Mouse (Mus musculus) right cerebral cortex, postnatal 10 days (tissue): ENCODE results near the gene Ctnna3.

ENCODE experiments used
- DNase-seq, 2 experiments: peaks; one replicate each; pipeline ENCODE4 v3.0.0; 2021; ENCODE audit warnings: low spot score in 2 of 2

Gene Ctnna3

DNA sequence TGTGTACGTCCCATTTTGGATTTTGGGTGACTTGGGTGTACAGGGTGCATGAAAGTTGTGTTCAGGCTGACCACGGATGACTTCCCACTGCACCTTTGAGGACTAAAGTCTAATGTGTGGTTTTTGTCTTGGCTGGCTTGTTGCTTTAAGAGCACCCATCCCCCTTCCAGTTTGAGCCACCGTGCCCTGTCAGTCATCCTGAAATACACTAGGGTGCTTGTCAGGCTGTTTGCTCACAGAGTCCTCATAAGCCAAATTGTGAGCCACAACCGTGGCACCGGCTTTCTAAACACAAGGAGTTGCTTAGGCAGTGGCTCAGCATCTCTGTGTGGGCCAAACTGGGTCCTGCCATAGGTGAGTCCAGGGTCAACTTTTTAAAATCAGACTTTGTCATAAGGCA lies 50.2 kb downstream of the Ctnna3 start:
- DNase-seq: no peak

DNA sequence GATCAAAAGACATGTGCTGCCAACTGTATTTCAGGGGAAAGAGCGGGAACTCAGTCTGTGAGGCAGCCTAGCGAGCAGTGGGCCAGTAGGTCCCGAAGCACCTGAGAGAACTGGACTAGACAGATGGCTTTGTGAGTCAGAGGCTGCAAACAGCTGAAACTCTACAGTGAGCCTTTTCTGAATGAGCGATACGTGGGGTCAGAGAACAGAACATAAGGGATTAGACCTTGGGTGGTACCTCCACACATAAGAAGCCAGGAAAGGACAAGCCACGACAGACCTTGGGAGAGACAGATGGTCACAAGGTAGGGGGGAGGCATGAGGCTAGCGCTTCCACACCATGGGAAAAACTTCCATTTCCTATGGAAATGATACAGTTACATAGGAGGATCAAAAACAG lies 58.4 kb downstream of the Ctnna3 start:
- DNase-seq: no peak

DNA sequence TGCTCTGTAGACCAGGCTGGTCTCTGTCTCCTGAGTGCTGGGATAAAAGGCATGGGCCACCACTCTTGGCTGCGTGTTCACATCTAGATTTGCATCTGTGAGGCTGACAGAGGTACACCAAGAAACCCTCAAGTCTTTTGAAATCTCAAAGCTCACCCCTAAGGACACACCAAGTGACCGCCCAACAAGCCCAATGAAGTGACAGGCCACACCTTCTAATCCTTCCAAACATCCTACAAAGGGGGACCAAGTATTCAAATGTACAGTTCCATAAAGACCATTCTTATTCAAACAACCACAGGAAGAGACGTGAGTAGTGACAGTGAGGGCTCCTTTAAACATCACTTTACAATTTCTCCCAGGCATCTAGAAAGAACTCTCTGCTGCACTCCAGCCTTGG lies 94.1 kb downstream of the Ctnna3 start:
- no peak for DNase-seq

DNA sequence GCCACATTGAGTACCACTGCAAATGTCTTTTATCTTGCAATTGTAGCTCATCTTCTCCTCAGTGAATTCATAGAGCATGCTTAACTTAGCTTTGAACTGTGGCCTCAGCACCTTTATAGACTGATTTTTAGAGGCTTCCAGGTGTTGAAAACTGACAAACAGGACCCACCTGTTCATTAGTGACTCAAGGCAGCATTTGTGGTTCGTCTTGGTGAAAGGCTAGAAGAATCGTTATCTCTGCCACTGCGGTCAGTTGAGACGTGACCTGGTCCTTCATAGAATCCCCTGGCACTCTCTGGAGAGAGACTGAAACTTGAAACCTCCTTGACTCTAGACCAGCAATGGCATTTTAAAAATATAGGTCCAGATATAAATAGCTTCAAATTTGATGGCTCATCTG lies 96.1 kb downstream of the Ctnna3 start:
- DNase-seq: no peak

DNA sequence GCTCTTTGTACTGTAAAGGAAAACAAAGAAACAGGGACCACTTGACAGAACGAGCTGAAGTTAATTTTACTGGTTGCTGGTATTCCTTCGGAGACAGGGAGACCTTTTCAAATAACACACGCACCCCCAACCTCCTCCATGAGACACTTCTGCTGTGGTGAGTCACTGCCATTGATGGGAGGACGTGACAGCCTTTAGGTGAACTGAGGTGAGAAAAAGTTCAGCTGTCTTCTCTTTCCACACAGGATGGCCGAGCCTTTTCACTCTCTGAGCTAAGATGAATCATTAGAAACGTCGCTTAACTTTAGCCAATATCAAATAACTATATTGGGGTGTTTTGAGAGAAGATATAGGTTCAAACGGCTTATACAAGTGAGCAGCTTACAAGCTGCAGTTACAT lies 102.5 kb downstream of the Ctnna3 start:
- no peak for DNase-seq

DNA sequence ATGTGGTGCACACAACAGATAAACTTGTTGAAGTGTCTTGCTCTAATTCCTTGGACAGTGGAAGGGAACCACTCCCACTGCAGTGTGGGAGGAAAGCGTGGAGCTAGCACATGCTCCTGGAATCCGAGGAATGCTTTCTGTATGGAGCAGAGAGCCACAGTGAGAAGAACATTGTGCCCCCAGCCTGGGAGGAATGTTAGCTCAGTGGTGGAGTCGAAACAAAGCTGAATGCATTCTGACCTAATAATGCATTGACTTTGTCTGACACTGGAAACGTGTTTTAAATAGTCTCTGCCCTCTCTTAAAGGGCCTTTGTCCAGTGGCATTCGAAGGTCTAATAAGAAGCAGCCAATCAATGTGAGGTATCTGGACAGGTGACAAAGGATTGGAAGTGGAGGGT lies 111.9 kb downstream of the Ctnna3 start:
- DNase-seq: no peak

DNA sequence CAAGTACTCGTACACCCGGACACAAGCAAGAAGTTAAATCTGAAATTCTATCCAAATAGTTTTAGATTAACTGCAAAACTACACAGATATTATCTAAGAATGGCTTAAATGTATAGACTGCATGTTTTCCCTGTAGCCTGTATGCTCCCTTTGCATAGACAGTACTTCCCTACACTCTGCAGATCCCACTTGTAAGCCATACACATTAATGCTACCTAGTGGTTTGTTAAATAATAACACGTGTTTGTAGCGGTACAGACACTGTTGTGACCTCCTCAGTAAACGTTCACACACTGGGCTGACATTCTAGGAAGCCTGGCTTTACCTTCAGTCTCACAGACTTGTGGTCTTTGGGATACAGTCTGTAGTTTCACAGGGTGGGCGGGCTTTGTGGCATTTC lies 112.6 kb downstream of the Ctnna3 start:
- no peak for DNase-seq

DNA sequence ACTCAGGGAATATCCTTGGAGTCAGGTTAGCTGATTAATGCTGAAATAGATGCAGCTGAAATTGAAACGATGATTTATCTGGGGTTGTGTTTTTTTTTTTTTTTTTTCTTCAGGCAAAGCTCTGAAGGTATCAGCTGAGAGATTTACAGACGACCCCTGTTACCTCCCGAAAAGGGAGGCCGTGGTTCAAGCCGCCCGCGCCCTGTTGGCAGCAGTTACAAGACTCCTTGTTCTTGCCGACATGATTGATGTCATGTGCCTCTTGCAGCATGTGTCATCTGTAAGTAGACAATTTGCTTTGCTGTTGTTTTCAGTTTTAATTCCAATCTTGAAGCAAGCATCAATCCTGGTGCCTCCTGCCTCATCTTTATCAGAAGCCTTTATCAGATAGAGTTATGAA lies 136.8 kb downstream of the Ctnna3 start:
- no peak for DNase-seq

DNA sequence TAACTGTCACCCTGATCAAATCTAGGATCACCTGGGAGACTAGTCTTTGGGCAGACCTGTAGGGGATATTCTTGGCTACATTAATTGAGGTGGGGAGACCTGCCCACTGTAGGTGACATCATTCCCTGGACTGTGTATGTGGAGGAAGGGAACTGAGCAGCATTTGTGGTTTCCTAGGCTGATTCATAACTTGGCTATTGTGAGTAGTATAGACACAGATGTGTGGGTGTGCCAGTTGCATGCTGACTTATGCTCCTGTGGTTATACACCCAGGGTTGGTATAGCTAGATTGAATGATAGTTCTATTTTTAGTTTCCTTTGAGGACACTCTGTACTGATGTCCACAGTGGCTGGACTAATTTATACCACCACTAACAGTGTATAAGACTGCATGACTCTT lies 141.7 kb downstream of the Ctnna3 start:
- no peak for DNase-seq

DNA sequence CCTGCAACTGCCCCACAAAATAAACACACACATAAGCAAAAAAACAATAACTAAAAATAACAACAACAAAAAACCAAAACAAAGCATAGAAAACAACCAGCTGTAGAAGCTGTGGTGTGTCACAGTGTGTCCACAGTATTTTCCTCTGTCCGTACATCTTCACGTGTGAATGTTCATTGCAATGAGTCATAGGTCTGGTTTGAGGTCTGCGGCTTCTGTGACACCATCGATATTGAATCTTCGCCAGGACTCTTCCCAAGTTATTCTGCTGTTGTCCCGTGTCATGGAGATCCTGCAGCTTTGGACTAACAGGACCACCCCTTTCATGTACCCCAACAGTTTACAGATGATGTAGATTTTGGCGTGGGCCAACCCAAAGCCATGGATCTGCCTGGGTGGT lies 143.0 kb downstream of the Ctnna3 start:
- no peak for DNase-seq

DNA sequence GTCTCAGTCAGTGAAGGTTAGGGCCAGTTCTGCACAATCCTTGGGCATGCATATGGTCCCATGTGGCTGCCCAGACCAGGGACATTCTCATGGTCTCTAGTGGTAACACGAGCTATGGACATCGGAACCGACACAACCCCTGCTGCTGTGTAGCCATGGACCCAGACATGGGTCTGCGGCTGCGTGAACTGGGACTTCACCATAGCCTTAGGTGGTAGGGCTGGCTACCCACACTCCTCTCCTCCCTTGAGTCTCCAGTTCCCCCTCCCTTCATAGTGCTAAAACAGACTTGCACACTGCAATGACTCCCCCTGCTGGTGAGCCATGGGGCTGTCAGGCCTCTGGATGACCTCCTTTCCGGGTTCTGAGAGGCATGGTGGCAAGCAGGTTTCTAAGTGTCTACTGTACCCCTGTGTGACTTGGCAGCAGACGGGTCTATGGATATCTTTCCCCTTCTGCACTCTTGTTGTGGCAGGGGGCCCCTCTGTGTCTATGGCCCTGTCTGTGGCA lies 144.3 kb downstream of the Ctnna3 start:
- no peak for DNase-seq

DNA sequence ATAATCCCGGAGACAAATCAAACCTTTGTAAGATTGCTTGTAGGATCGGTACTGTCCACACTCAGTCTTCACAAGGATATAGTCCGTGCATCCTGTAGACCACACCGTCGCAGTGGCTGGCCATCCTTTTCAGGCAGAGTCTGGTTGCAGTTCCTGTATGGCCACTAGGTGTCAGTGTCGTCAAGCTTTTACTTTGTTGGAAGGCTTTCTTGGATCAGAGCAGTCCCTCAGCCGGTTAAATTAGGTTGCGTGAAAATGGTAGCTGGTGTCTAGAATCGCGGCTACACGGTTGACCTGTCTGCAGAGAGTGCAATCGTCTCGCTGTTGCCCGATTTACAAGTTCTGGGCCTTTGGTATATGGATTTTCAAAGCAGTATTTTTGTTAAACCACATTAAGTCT lies 152.7 kb downstream of the Ctnna3 start:
- peak; percentile 88 to 92 for DNase-seq

DNA sequence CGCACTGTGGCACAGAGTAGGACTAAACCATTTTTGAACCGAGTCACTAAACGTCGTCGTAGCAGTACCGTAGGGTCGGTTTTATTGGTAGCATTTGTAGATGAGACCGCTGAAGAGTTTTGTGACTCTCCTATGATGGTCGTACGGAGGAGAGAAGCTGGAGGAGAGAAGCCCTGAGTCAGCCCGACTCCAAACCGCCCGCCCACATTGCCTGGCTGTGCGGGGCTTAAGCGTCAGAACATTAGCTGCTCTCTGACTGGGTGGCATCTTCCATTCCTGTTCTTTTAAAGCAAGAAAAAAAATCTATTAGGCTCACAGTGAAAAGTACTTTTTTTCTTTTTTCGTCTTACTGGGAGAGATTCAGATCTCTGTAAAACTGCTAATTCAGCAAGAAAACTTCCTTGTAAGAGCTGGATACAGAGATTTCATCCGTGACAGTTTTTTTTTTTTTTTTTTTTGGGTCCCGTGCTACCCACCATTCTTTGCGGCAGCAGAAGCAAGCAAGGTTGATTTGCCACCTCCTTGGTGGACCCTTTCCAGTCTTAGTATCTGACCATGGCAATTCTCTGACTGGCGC lies 154.0 kb downstream of the Ctnna3 start:
- DNase-seq: no peak

DNA sequence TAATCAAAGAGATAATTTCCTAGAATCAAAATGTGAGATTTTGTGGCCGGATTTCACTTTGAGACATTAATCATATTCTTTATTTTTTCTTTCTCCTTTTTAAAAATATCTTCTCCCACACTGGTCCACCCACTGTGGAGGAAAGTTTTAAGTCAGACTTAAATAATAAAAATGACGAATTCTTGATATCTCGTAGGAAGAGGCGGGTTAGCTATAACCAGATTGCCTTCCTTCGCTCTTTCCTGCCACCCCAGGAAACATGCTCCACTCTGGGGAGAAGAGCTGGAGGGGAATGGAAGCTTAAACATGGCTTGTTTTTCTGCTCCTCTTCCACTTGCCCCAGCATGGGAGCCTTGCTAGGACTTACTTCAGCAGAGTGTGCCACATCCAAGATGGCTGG lies 169.5 kb downstream of the Ctnna3 start:
- no peak for DNase-seq

DNA sequence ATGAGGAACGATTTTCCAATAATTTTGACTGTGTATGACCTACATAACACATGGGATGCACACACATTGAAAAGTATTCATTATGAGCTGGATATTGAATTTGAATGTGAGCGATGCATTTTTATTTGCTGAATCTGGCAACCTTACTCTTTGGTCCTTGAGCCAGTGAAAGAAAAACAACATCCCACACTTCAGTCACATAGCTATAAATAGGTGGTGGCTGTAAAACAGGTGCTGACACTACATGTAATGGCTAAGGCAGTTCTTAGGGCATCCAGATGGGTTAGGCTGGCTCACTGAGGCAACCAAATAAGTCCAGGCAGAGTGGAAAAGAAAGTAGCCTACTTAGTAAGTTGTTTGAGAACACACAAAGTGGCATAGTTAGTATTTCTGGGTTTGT lies 171.3 kb downstream of the Ctnna3 start:
- no peak for DNase-seq

DNA sequence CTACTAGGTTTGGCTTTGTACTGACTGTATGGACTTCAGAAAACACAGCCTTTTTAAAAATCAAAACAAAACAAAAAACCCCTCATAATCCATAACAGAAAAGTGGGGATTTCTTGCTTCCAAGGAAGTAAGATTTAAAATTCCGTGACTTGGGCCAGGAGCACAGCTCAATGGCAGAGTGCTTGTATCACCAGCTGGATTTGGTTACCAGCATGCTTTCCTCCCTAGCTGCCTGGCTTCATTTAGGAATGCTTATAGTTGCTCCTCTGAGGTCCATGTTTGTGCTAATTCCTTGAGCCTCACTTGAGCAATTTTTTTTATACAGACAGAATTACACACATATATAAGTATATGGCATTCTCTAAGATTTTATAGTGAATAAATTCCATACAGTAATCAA lies 198.6 kb downstream of the Ctnna3 start:
- no peak for DNase-seq

DNA sequence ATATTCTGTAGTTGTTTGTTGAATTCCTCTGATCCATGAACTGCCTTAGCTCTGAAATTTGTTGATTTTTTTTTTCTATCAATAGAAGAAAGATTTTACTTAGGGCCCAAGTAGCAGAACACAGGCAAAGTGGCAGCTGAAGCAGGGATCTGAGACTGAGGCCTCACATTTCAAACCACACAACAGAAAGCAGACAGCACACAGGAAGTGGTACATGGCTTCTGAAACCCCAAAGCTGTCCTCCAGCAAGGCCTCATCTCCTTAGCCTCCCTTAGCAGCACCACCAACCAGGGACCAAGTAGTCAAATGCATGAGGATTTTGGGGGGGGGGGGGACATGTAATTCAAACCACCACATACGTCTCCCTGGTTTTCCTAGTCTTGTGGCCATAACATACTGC lies 204.0 kb downstream of the Ctnna3 start:
- DNase-seq: no peak

DNA sequence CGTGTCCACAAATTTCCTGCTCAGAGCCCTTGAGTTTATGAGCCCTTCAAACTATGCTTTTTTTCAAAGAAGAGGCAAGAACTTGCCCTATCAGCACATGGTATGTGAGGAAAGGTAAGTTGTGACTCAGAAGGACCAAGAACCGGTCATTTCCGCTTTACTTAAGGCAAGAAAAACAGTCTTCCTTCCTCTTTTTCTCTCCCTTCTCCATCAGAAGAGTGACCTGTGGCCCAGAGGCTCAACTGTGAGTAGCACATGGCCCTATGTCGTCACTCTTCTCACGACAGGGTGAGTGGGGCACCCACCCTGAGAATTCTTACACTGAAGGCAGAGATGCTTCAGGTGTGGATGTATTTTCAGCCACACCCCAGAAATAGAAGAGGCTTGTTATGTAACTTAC lies 208.1 kb downstream of the Ctnna3 start:
- DNase-seq: no peak

DNA sequence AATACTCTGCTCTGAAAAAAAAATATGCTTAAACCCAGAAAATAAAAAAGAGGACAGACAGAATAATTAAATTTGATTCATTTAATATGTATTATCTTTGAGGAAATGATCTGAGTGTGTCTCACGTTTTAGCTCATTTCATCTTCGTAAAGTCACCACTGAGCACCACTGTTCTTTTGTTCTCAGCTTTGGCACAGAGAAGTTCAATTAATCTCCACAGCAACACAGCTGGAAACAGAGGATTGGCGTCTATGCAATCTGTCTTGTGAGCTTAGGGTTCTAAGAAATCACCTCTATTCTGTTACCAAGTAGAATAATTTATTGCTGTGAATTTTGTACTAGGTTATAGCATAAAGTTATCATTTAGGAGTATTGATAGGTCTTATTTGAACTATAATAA lies 217.4 kb downstream of the Ctnna3 start:
- DNase-seq: no peak

DNA sequence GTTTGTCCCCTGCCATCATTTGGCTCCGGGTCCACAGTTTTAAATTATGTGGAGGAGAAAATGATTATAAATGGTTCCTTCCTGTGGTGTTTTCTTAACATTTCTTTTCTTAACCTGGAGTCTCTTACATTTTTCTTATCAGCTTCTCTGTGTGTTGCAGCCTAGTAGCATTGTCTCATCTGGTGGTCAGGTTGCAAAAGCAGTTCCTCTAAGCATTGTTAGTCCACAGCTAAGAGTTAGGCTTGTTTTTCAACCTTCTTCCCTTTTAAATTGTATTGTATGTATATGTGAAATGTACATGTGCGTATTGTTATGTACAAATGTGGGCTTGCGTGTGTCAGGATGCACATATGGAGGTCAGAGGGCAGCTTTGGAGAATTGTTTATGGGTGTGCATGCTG lies 220.4 kb downstream of the Ctnna3 start:
- no peak for DNase-seq

DNA sequence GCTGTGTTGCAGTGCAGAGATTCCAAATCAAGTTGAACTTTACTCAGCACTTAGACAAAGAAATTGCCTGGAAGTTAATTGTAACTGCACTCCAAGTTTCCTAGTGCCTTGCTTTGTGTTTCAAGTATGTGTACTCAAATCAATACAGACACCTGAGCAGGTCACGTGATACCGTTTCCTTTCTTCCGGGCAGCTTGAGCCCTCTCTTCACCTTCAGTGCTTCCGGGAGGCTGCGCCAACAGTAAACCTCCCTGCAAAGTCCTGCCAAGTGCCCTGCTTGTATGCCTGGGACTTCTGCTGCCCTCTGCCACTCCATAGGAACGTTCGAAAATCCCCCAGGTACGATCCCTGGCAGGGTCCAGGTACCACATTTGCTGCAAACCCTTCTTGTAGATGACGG lies 223.0 kb downstream of the Ctnna3 start:
- DNase-seq: no peak

DNA sequence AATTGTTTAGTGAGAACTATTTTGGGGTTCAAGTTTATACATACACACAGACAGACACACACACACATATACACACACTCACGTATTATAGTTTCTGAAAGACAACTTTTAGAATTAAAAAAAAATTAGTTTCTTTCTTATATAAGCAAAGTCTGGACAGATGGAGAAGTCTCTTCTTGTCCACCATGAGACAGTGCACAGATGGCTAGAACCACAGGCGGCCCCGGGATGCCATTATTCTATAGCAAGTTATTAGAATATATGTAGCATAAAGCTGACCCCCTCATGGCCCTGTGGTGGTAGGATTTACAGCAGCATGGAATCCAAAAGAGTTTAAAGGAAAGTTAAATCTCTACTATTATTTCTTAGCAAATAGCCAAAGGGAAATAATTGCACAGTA lies 223.7 kb downstream of the Ctnna3 start:
- no peak for DNase-seq

DNA sequence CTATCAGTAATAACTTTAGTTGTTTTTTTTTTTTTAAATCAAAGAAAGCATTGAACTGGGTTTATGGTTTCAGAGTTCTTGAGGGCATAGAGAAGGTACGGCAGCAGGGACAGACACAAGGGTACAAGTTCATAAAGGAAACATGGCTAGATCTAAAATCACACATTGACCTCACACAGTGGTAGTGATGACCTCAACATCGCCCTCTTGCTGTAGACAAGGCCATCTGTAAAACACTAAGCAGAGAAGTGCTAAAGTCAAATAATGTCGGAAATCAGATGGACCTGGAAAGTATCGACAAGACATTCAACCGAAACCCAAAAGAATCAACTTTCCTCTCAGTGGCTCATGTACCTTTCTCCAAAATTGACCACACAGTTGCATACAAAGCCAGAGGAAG lies 224.7 kb downstream of the Ctnna3 start:
- no peak for DNase-seq

DNA sequence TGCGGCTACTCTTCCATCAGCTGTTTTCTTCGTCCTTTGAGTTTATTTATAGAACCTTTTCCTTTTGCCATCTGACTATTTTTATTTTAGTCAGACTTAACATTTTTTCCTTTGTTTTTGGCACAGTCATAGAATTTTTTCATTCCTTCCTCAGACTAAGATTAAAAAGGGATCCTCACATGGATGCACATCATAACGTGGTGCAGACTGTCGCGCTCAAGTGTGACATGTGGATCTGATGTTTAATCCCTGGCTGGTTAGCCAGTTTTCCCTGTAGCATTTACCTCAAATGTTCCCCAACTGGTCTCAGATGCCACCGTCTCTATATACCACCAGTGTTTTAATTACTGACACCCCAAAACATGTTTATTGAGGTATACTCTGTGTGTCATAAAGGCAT lies 246.4 kb downstream of the Ctnna3 start:
- no peak for DNase-seq

DNA sequence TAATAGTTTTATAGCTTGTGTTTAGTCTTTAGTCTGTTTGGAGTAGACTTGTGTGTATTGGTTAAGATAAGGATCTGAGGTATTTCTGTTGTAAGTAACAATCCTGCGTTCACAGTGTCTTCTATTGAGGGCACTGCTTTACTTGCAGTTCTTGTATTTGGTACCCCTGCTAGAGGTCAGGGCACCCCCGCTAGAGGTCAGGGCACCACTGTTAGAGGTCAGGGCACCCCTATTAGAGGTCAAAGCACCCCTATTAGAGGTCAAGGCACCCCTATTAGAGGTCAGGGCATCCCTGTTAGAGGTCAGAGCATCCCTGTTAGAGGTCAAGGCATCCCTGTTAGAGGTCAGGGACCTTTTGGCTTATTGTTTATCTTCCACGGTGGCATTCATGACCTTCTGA lies 259.3 kb downstream of the Ctnna3 start:
- DNase-seq: no peak
